Mouse (Mus musculus): ENCODE data around the gene Zdhhc23. TPM values are rescaled to one million over a fixed set of nuclear protein-coding genes. Genes with fewer than 3 reads are reported as not detected.

Zdhhc23 gene
- polyA plus RNA-seq, 1 experiment from 2014 or later: 2.0 TPM

- Histone ChIP-seq H3K27me3 (replicated peaks; ENCODE audit: control insufficient read depth, insufficient read depth, low read length) (no peaks in the 10 kb centered on the region), H3K27ac (ENCODE audit: low read depth, low read length) (no peak overlapping the region), H3K9ac (ENCODE audit: low read depth, low read length) (no peak overlapping the region), H3K4me3 (ENCODE audit: low read depth, low read length) (no peak overlapping the region), H3K4me2 (replicated peaks; ENCODE audit: low read depth) (no peak overlapping the region), H3K36me3 (ENCODE audit: control insufficient read depth, insufficient read depth) (no peaks in the 10 kb centered on the region), H3K9me3 (ENCODE audit: control insufficient read depth) (no peaks in the 10 kb centered on the region), H3K4me1 (replicated peaks; ENCODE audit: control insufficient read depth, insufficient read depth, low read length) (no peaks in the 10 kb centered on the region)
- ATAC-seq: no peak
- 85% methylated on average over 11 of the region's 11 CpGs for WGBS
- no peak for TF ChIP-seq CTCF (IDR thresholded peaks at IDR 0.05; ENCODE audit: low read depth)
These were observed 6.4 kb downstream of the Zdhhc23 start for GRCm38 (mm10) chr16:43973147-43973546.

GRCm38 (mm10) chr16:43972391-43972790 is 7.2 kb downstream of the Zdhhc23 start:
- Histone ChIP-seq H3K4me3 (ENCODE audit: low read depth, low read length) (no peak overlapping the region), H3K9ac (ENCODE audit: low read depth, low read length) (no peak overlapping the region), H3K27me3 (replicated peaks; ENCODE audit: control insufficient read depth, insufficient read depth, low read length) (no peaks in the 10 kb centered on the region), H3K4me2 (replicated peaks; ENCODE audit: low read depth) (no peak overlapping the region), H3K4me1 (replicated peaks; ENCODE audit: control insufficient read depth, insufficient read depth, low read length) (no peaks in the 10 kb centered on the region), H3K27ac (ENCODE audit: low read depth, low read length) (no peak overlapping the region), H3K9me3 (ENCODE audit: control insufficient read depth) (no peaks in the 10 kb centered on the region), H3K36me3 (ENCODE audit: control insufficient read depth, insufficient read depth) (no peaks in the 10 kb centered on the region)
- WGBS: 95% methylated on average over 2 of the region's 2 CpGs
- no peak for ATAC-seq
- TF ChIP-seq CTCF (IDR thresholded peaks at IDR 0.05; ENCODE audit: low read depth): no peak

DNA sequence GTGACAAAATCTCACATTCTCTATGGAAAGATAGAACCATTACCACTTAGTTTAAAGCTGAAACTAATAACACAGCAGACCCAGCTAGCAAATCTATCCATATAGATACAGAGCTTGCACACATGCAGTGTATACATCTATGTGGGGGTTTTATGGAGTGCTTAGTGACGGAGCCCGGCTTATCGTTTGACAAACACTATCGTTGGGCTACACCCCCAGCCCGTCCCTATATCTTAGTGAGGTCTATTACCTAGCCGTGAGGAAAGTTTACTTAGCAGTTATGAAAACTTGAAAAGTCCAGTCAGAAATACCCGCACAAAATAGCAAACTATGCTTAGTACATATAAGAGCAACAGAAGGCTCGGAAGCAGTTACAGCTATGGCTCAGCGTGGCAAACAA is 7.8 kb downstream of the Zdhhc23 start:
- no peak for ATAC-seq
- Histone ChIP-seq H3K9ac (ENCODE audit: low read depth, low read length) (no peak overlapping the region), H3K36me3 (ENCODE audit: control insufficient read depth, insufficient read depth) (no peaks in the 10 kb centered on the region), H3K4me2 (replicated peaks; ENCODE audit: low read depth) (peak overlapping the region; percentile 31; the same call in 1 of the 2 replicates), H3K4me3 (ENCODE audit: low read depth, low read length) (no peak overlapping the region), H3K9me3 (ENCODE audit: control insufficient read depth) (no peaks in the 10 kb centered on the region), H3K27me3 (replicated peaks; ENCODE audit: control insufficient read depth, insufficient read depth, low read length) (no peaks in the 10 kb centered on the region), H3K27ac (ENCODE audit: low read depth, low read length) (no peak overlapping the region), H3K4me1 (replicated peaks; ENCODE audit: control insufficient read depth, insufficient read depth, low read length) (no peaks in the 10 kb centered on the region)
- 49% methylated on average over 9 of the region's 9 CpGs for WGBS
- TF ChIP-seq CTCF (IDR thresholded peaks at IDR 0.05; ENCODE audit: low read depth): no peak

GRCm38 (mm10) chr16:43971189-43971588 is 8.4 kb downstream of the Zdhhc23 start:
- 0 out of 2 replicates have a peak, but pooled peaks have one; percentile 45 for ATAC-seq
- Histone ChIP-seq H3K27ac (ENCODE audit: low read depth, low read length) (no peak overlapping the region), H3K36me3 (ENCODE audit: control insufficient read depth, insufficient read depth) (no peaks in the 10 kb centered on the region), H3K4me2 (replicated peaks; ENCODE audit: low read depth) (peak overlapping the region; percentile 31; the same call in 1 of the 2 replicates), H3K9me3 (ENCODE audit: control insufficient read depth) (no peaks in the 10 kb centered on the region), H3K9ac (ENCODE audit: low read depth, low read length) (no peak overlapping the region), H3K27me3 (replicated peaks; ENCODE audit: control insufficient read depth, insufficient read depth, low read length) (no peaks in the 10 kb centered on the region), H3K4me1 (replicated peaks; ENCODE audit: control insufficient read depth, insufficient read depth, low read length) (no peaks in the 10 kb centered on the region), H3K4me3 (ENCODE audit: low read depth, low read length) (no peak overlapping the region)
- TF ChIP-seq CTCF (IDR thresholded peaks at IDR 0.05; ENCODE audit: low read depth): no peak
- 71% methylated on average over 11 of the region's 11 CpGs for WGBS

- no peak for TF ChIP-seq CTCF (IDR thresholded peaks at IDR 0.05; ENCODE audit: low read depth)
- H3K4me1 ChIP-seq (replicated peaks; ENCODE audit: control insufficient read depth, insufficient read depth, low read length): no peaks in the 10 kb centered on the region
- H3K36me3 ChIP-seq (ENCODE audit: control insufficient read depth, insufficient read depth): no peaks in the 10 kb centered on the region
- 87% methylated on average over 3 of the region's 3 CpGs for WGBS
- H3K4me2 ChIP-seq (replicated peaks; ENCODE audit: low read depth): no peak overlapping the region
- H3K27me3 ChIP-seq (replicated peaks; ENCODE audit: control insufficient read depth, insufficient read depth, low read length): no peaks in the 10 kb centered on the region
- ATAC-seq: no peak
- no peaks in the 10 kb centered on the region for H3K9me3 ChIP-seq (ENCODE audit: control insufficient read depth)
- H3K4me3 ChIP-seq (ENCODE audit: low read depth, low read length): no peak overlapping the region
- H3K27ac ChIP-seq (ENCODE audit: low read depth, low read length): no peak overlapping the region
- no peak overlapping the region for H3K9ac ChIP-seq (ENCODE audit: low read depth, low read length)
These were observed 9.2 kb downstream of the Zdhhc23 start for GRCm38 (mm10) chr16:43970426-43970825.

GRCm38 (mm10) chr16:43965781-43966389 is 13.7 kb downstream of the Zdhhc23 start:
- Histone ChIP-seq H3K27me3 (replicated peaks; ENCODE audit: control insufficient read depth, insufficient read depth, low read length) (no peaks in the 10 kb centered on the region), H3K4me2 (replicated peaks; ENCODE audit: low read depth) (no peak overlapping the region), H3K9me3 (ENCODE audit: control insufficient read depth) (no peaks in the 10 kb centered on the region), H3K9ac (ENCODE audit: low read depth, low read length) (no peak overlapping the region), H3K4me1 (replicated peaks; ENCODE audit: control insufficient read depth, insufficient read depth, low read length) (no peaks in the 10 kb centered on the region), H3K36me3 (ENCODE audit: control insufficient read depth, insufficient read depth) (peaks cover 7% of the 10 kb centered on the region; the same call in 1 of the 2 replicates), H3K4me3 (ENCODE audit: low read depth, low read length) (no peak overlapping the region), H3K27ac (ENCODE audit: low read depth, low read length) (no peak overlapping the region)
- no peak for ATAC-seq
- 86% methylated on average over 13 of the region's 13 CpGs for WGBS
- TF ChIP-seq CTCF (IDR thresholded peaks at IDR 0.05; ENCODE audit: low read depth): no peak

All from intestine, postnatal 0 days (tissue).